Mouse (Mus musculus) ES-E14 (cell line): ENCODE measurements around the gene Clstn2. TPM values are rescaled to one million over a fixed set of nuclear protein-coding genes. Genes with fewer than 3 reads are reported as not detected.

ENCODE experiments used
- DNase-seq: peaks from one replicate; pipeline ENCODE4 v3.0.0-alpha.2; 2013; ENCODE audit warnings: low read depth, low spot score
- H3K27ac ChIP-seq: 2 replicates; pipeline ENCODE4 v1.5.1; 2012; ENCODE audit warnings: low read depth, mild to moderate bottlenecking, low read length, moderate library complexity, mixed read lengths; ENCODE audit not compliant: poor library complexity, insufficient read depth, severe bottlenecking
- H3K36me3 ChIP-seq: 2 replicates; pipeline ENCODE4 v1.6.1; 2012; ENCODE audit warnings: mild to moderate bottlenecking, low read length, moderate library complexity, mixed read lengths; ENCODE audit not compliant: control insufficient read depth, poor library complexity, insufficient read depth, severe bottlenecking
- H3K4me1 ChIP-seq, 2 experiments: fragments of 150-350 bp in 1 of 2; sonication (generic) in 1 of 2; 2 replicates each; pipeline ENCODE4 v1.6.1; 2012; ENCODE audit warnings: low read length in 2 of 2, mild to moderate bottlenecking in 1 of 2, mixed read lengths in 1 of 2; ENCODE audit not compliant: control insufficient read depth in 2 of 2, insufficient read depth in 2 of 2, poor library complexity in 1 of 2
- H3K4me3 ChIP-seq, 2 experiments: fragments of 150-350 bp in 1 of 2; sonication (generic) in 1 of 2; 2 replicates each; pipeline ENCODE4 v1.5.1; 2012; ENCODE audit warnings: low read length in 2 of 2, low read depth in 1 of 2, mild to moderate bottlenecking in 1 of 2, mixed read lengths in 1 of 2; ENCODE audit not compliant: insufficient read depth in 1 of 2, poor library complexity in 1 of 2, severe bottlenecking in 1 of 2
- H3K9ac ChIP-seq: 2 replicates; pipeline ENCODE4 v1.6.1; 2012; ENCODE audit warnings: low read depth, mild to moderate bottlenecking, low read length, mixed read lengths; ENCODE audit not compliant: poor library complexity, insufficient read depth, severe bottlenecking
- H3K9me3 ChIP-seq: fragments of 150-350 bp; sonication (generic); 2 replicates; pipeline ENCODE4 v1.6.1; 2012; ENCODE audit warnings: low read depth, mild to moderate bottlenecking, low read length; ENCODE audit not compliant: control insufficient read depth, insufficient read depth
- CHD2 ChIP-seq: IDR thresholded peaks from 2 replicates; pipeline ENCODE4 v1.6.1; 2014; ENCODE audit warnings: mild to moderate bottlenecking, low read depth, low read length, inconsistent platforms
- HCFC1 ChIP-seq: IDR thresholded peaks from 2 replicates; pipeline ENCODE4 v1.6.1; 2012; ENCODE audit warnings: low read length, inconsistent platforms, borderline replicate concordance; ENCODE audit not compliant: insufficient read depth
- MAFK ChIP-seq: IDR thresholded peaks from 2 replicates; pipeline ENCODE4 v1.6.1; 2014; ENCODE audit warnings: mild to moderate bottlenecking, low read depth, low read length, inconsistent platforms; ENCODE audit not compliant: insufficient read depth
- ZC3H11A ChIP-seq: IDR thresholded peaks from 2 replicates; pipeline ENCODE4 v1.6.1; 2012; ENCODE audit warnings: low read depth, mild to moderate bottlenecking, inconsistent platforms, low read length, borderline replicate concordance
- ZNF384 ChIP-seq: IDR thresholded peaks from 2 replicates; pipeline ENCODE4 v1.6.1; 2012; ENCODE audit warnings: low read depth, low read length, inconsistent platforms
- in situ Hi-C, 2 experiments: fragments of 600-800 bp; cut with MboI; formaldehyde crosslinking; loops; one replicate each; pipeline ENCODE4 v1.15.1; 2025; ENCODE audit warnings: low sequenced_read_pairs in 2 of 2, inconsistent platforms in 1 of 2; ENCODE audit not compliant: unreplicated experiment in 2 of 2
- total RNA-seq: library from RNA; depleted of rRNA; stranded (reverse); fragments of 300-350 nt; gene quantifications from 2 replicates; pipeline ENCODE4 v1.2.3, GENCODE M21; 2012

The Clstn2 gene
- total RNA-seq, 1 experiment: 0.89 TPM

- H3K27ac ChIP-seq: no peak overlapping the region
- no peak overlapping the region for H3K4me3 ChIP-seq
- H3K9ac ChIP-seq: no peak overlapping the region
- H3K9me3 ChIP-seq: no peaks in the 10 kb centered on the region
- no peaks in the 10 kb centered on the region for H3K36me3 ChIP-seq
- DNase-seq: no peak
- H3K4me1 ChIP-seq: no peaks in the 10 kb centered on the region
- no peak for TF ChIP-seq MAFK
- TF ChIP-seq ZNF384: no peak
- no peak for TF ChIP-seq HCFC1
- no peak for TF ChIP-seq ZC3H11A
- in situ Hi-C loops: no loop called here
Observed at GRCm38 (mm10) chr9:97449316-97450050, 583.5 kb downstream of the Clstn2 start.

- Histone ChIP-seq H3K9ac (no peak overlapping the region), H3K4me3 (no peak overlapping the region), H3K9me3 (no peaks in the 10 kb centered on the region), H3K27ac (no peak overlapping the region), H3K4me1 (no peaks in the 10 kb centered on the region), H3K36me3 (no peaks in the 10 kb centered on the region)
- DNase-seq: no peak
- TF ChIP-seq HCFC1 (no peak), MAFK (no peak), ZC3H11A (no peak), ZNF384 (no peak), CHD2 (no peak)
- in situ Hi-C loops: no loop called here
Observed at GRCm38 (mm10) chr9:97439872-97440636, 592.9 kb downstream of the Clstn2 start.

- TF ChIP-seq ZNF384: no peak
- TF ChIP-seq ZC3H11A: no peak
- TF ChIP-seq HCFC1: no peak
- no peak for TF ChIP-seq MAFK
- no peak for TF ChIP-seq CHD2
Observed at GRCm38 (mm10) chr9:97434666-97435065, 598.3 kb downstream of the Clstn2 start.

GRCm38 (mm10) chr9:97429885-97430449, 603.0 kb downstream of the Clstn2 start:
- Histone ChIP-seq H3K4me1 (no peaks in the 10 kb centered on the region), H3K36me3 (no peaks in the 10 kb centered on the region), H3K9me3 (no peaks in the 10 kb centered on the region), H3K4me3 (no peak overlapping the region), H3K9ac (no peak overlapping the region), H3K27ac (no peak overlapping the region)
- in situ Hi-C loops: no loop called here
- TF ChIP-seq HCFC1: no peak
- no peak for TF ChIP-seq ZC3H11A
- TF ChIP-seq MAFK: no peak
- TF ChIP-seq ZNF384: no peak
- no peak for TF ChIP-seq CHD2
- no peak for DNase-seq

More at GRCm38 (mm10) chr9:97434666-97435065, 598.3 kb downstream of the Clstn2 start:
- Histone ChIP-seq H3K4me3 (no peak overlapping the region), H3K9me3 (no peaks in the 10 kb centered on the region), H3K27ac (no peak overlapping the region), H3K9ac (no peak overlapping the region), H3K36me3 (no peaks in the 10 kb centered on the region), H3K4me1 (no peaks in the 10 kb centered on the region)
- no peak for DNase-seq
- in situ Hi-C loops: no loop called here
